ENCODE assay signal across 18 mouse cellular contexts in genomic region chr5:105754803-105755202, GRCm38 (mm10). TPM values are rescaled to one million over a fixed set of nuclear protein-coding genes. Genes with fewer than 3 reads are reported as not detected.
DNase-seq lines count a peak whose midpoint lies in the region; ATAC-seq and TF ChIP-seq lines count a peak whose summit lies in the region.
"Had no signal": no experiment of that assay in that cellular context is flagged by ENCODE, and none has a peak within 500 bp of the region (broad histone marks: within the 10 kb centered on the region; RNA-seq: fewer than 3 reads in every experiment).

No protein-coding gene starts in this region.

- peaks cover 46% of the 10 kb centered on the region for H3K36me3 ChIP-seq in forebrain, embryonic 10.5 days (replicated peaks)
- H3K36me3 ChIP-seq in forebrain, postnatal 0 days (ENCODE audit: insufficient read depth): no peaks in the 10 kb centered on the region
- H3K36me3 ChIP-seq in liver, adult 2 months (ENCODE audit: control insufficient read depth, insufficient read depth, low read length): no peaks in the 10 kb centered on the region
- H3K36me3 ChIP-seq in liver, embryonic 11.5 days (ENCODE audit: control insufficient read depth, insufficient read depth, low read length): no peaks in the 10 kb centered on the region
- H3K36me3 ChIP-seq in embryonic facial prominence, embryonic 12.5 days: no peaks in the 10 kb centered on the region
- H3K36me3 ChIP-seq: heart, embryonic 13.5 days had no signal

- H3K9ac ChIP-seq in forebrain, postnatal 0 days: no peak overlapping the region
- no peak overlapping the region for H3K9ac ChIP-seq in liver, adult 2 months (ENCODE audit: low read depth, low read length)
- no peak overlapping the region for H3K9ac ChIP-seq in liver, embryonic 11.5 days (ENCODE audit: low read depth, low read length)
- no peak overlapping the region for H3K9ac ChIP-seq in embryonic facial prominence, embryonic 12.5 days
- H3K9ac ChIP-seq: heart, embryonic 13.5 days; liver, embryonic 14.5 days; midbrain, embryonic 12.5 days had no signal

- WGBS in forebrain, embryonic 10.5 days: 74% methylated on average over 8 of the region's 8 CpGs
- WGBS in forebrain, postnatal 0 days: 81% methylated on average over 8 of the region's 8 CpGs
- 47% methylated on average over 8 of the region's 8 CpGs for WGBS in liver, adult 2 months
- 33% methylated on average over 8 of the region's 8 CpGs for WGBS in liver, embryonic 11.5 days
- WGBS in embryonic facial prominence, embryonic 12.5 days: 22% methylated on average over 7 of the region's 8 CpGs

- H3K27ac ChIP-seq in forebrain, embryonic 10.5 days: peak overlapping the region; percentile 44; the same call in 1 of the 2 replicates
- no peak overlapping the region for H3K27ac ChIP-seq in forebrain, postnatal 0 days (ENCODE audit: low read depth, low read length)
- peak overlapping the region; percentile 76 for H3K27ac ChIP-seq in liver, adult 2 months (replicated peaks; ENCODE audit: insufficient read depth, low read depth, low read length)
- H3K27ac ChIP-seq in liver, embryonic 11.5 days (ENCODE audit: low read depth, low read length): no peak overlapping the region
- H3K27ac ChIP-seq in embryonic facial prominence, embryonic 12.5 days: peak overlapping the region; percentile 67
- H3K27ac ChIP-seq: heart, embryonic 13.5 days; liver, embryonic 14.5 days; midbrain, embryonic 12.5 days had no signal

- H3K4me3 ChIP-seq in forebrain, embryonic 10.5 days: no peak overlapping the region
- no peak overlapping the region for H3K4me3 ChIP-seq in forebrain, postnatal 0 days (ENCODE audit: low read depth, low read length)
- H3K4me3 ChIP-seq in liver, adult 2 months (ENCODE audit: insufficient read depth, low read depth, low read length): no peak overlapping the region
- no peak overlapping the region for H3K4me3 ChIP-seq in liver, embryonic 11.5 days (ENCODE audit: low read depth, low read length)
- no peak overlapping the region for H3K4me3 ChIP-seq in embryonic facial prominence, embryonic 12.5 days
- H3K4me3 ChIP-seq: heart, embryonic 13.5 days; midbrain, embryonic 12.5 days had no signal

- no peaks in the 10 kb centered on the region; the same call in 1 of the 2 replicates for H3K9me3 ChIP-seq in forebrain, embryonic 10.5 days
- no peaks in the 10 kb centered on the region for H3K9me3 ChIP-seq in forebrain, postnatal 0 days (ENCODE audit: low read length)
- no peaks in the 10 kb centered on the region for H3K9me3 ChIP-seq in liver, embryonic 11.5 days (ENCODE audit: control insufficient read depth, low read length)
- H3K9me3 ChIP-seq in embryonic facial prominence, embryonic 12.5 days: no peaks in the 10 kb centered on the region
- H3K9me3 ChIP-seq: heart, embryonic 13.5 days; midbrain, embryonic 12.5 days had no signal

- DNase-seq in forebrain, embryonic 10.5 days (ENCODE audit: extremely low spot score, low spot score): no peak
- DNase-seq in forebrain, postnatal 0 days: no peak
- no peak for DNase-seq in liver, adult 2 months (ENCODE audit: extremely low read depth, low read depth, low spot score)
- DNase-seq in liver, embryonic 11.5 days (ENCODE audit: low spot score): no peak
- no peak for DNase-seq in gastrocnemius, postnatal 4 days (ENCODE audit: low spot score in 2 of 2)
- DNase-seq: adrenal gland, adult 2 months; B cell, adult 2 months; cerebellum, adult 18-20 months; gastrocnemius, postnatal 36 days; kidney, adult 11 months; lung, postnatal 10 days; thymus, postnatal 14 days had no signal

- H3K27me3 ChIP-seq in forebrain, embryonic 10.5 days (ENCODE audit: poor library complexity, severe bottlenecking): no peaks in the 10 kb centered on the region
- H3K27me3 ChIP-seq in forebrain, postnatal 0 days (ENCODE audit: insufficient read depth, low read length): no peaks in the 10 kb centered on the region
- H3K27me3 ChIP-seq in liver, adult 2 months (ENCODE audit: control insufficient read depth, insufficient read depth, low read length): no peaks in the 10 kb centered on the region
- H3K27me3 ChIP-seq in liver, embryonic 11.5 days (replicated peaks; ENCODE audit: control insufficient read depth, insufficient read depth, low read length): no peaks in the 10 kb centered on the region
- H3K27me3 ChIP-seq in embryonic facial prominence, embryonic 12.5 days: no peaks in the 10 kb centered on the region
- H3K27me3 ChIP-seq: midbrain, embryonic 12.5 days had no signal

- peaks cover 33% of the 10 kb centered on the region for H3K4me1 ChIP-seq in forebrain, embryonic 10.5 days
- H3K4me1 ChIP-seq in forebrain, postnatal 0 days (ENCODE audit: insufficient read depth): no peaks in the 10 kb centered on the region
- H3K4me1 ChIP-seq in liver, adult 2 months (ENCODE audit: control insufficient read depth, insufficient read depth, low read length): peaks cover 29% of the 10 kb centered on the region
- H3K4me1 ChIP-seq in liver, embryonic 11.5 days (replicated peaks; ENCODE audit: control insufficient read depth, insufficient read depth, low read length): peaks cover 25% of the 10 kb centered on the region
- peaks cover 22% of the 10 kb centered on the region for H3K4me1 ChIP-seq in embryonic facial prominence, embryonic 12.5 days

- no peak for TF ChIP-seq POLR2A in liver, adult 2 months (IDR thresholded peaks at IDR 0.05; ENCODE audit: extremely low read depth, insufficient read depth, low read length)

- no peak for ATAC-seq in forebrain, postnatal 0 days
- no peak; the same call in 1 of the 2 replicates for ATAC-seq in liver, embryonic 11.5 days (replicated peaks; ENCODE audit: low FRiP score)
- ATAC-seq in embryonic facial prominence, embryonic 12.5 days (ENCODE audit: insufficient number of reproducible peaks, insufficient read depth, low FRiP score, low TSS enrichment): no peak
- peak; percentile 68 for ATAC-seq in megakaryocyte, adult 5-6 weeks (ENCODE audit: poor library complexity, severe bottlenecking)
- ATAC-seq in activated CD4-positive, CD25-positive, alpha-beta regulatory T cell, adult 4 months: no peak

- peaks cover 19% of the 10 kb centered on the region; the same call in 1 of the 2 replicates for H3K79me2 ChIP-seq in liver, adult 2 months (ENCODE audit: control insufficient read depth, insufficient read depth, low read length)

- no peak for TF ChIP-seq CTCF in forebrain, postnatal 0 days (IDR thresholded peaks at IDR 0.05; ENCODE audit: low read depth)
- TF ChIP-seq CTCF in liver, adult 2 months (IDR thresholded peaks at IDR 0.05; ENCODE audit: low read depth, low read length): no peak

- no peak overlapping the region for H3K4me2 ChIP-seq in forebrain, postnatal 0 days (ENCODE audit: low read depth)
- no peak overlapping the region for H3K4me2 ChIP-seq in liver, embryonic 11.5 days
- no peak overlapping the region for H3K4me2 ChIP-seq in embryonic facial prominence, embryonic 12.5 days (replicated peaks)
- H3K4me2 ChIP-seq: heart, embryonic 13.5 days; midbrain, embryonic 12.5 days had no signal

RNA-seq across cellular contexts. Expression of gene Lrrc8d, which starts 55.0 kb away (rescaled TPM):
- 19.9 and 20.1 TPM in 2 replicates for polyA plus RNA-seq in forebrain, embryonic 10.5 days (2016; fragmentation: Nextera tagmentation; extraction: Ambion mirVana)
- 11.8 and 16.8 TPM in 2 replicates for total RNA-seq in forebrain, postnatal 0 days (2014; rRNA removed)
- 25.6 and 37.2 TPM in 2 replicates for polyA plus RNA-seq in forebrain, postnatal 0 days (2015; fragmentation: Nextera tagmentation; extraction: Ambion mirVana)
- 11.6 and 13.8 TPM in 2 replicates for total RNA-seq in liver, adult 2 months (2014; rRNA removed)
- 7.0 and 7.9 TPM in 2 replicates for polyA plus RNA-seq in liver, adult 2 months (2012; rRNA removed)
- 18.0 and 21.4 TPM in 2 replicates for polyA plus RNA-seq in liver, embryonic 11.5 days (2014; fragmentation: Nextera tagmentation; extraction: Ambion mirVana)
- 24.5 and 26.5 TPM in 2 replicates for polyA plus RNA-seq in embryonic facial prominence, embryonic 12.5 days (2016; fragmentation: Nextera tagmentation; extraction: Ambion mirVana)
- 79.7 and 88.1 TPM in 2 replicates for total RNA-seq in megakaryocyte, adult 5-6 weeks (2015)
- total RNA-seq in megakaryocyte, adult 5-6 weeks (2017): 38.6 and 50.0 TPM in 2 replicates
- 10 to 100 TPM; 16.9 to 23.7 TPM for polyA plus RNA-seq in activated CD4-positive, CD25-positive, alpha-beta regulatory T cell, adult 4 months (2017; shearing (Covaris generic))
- 10 to 100 TPM; 13.8 to 19.2 TPM for total RNA-seq in gastrocnemius, postnatal 4 days (2021)

Comparison
In these comparisons a context has a peak if more than half of its experiments do, and no peak if none do; other contexts are left out.
1. H3K27ac ChIP-seq: peak in forebrain, embryonic 10.5 days (single experiment), liver, adult 2 months (single experiment) and embryonic facial prominence, embryonic 12.5 days (single experiment); none in forebrain, postnatal 0 days (single experiment) and liver, embryonic 11.5 days (single experiment).